In the genomic region with DNA sequence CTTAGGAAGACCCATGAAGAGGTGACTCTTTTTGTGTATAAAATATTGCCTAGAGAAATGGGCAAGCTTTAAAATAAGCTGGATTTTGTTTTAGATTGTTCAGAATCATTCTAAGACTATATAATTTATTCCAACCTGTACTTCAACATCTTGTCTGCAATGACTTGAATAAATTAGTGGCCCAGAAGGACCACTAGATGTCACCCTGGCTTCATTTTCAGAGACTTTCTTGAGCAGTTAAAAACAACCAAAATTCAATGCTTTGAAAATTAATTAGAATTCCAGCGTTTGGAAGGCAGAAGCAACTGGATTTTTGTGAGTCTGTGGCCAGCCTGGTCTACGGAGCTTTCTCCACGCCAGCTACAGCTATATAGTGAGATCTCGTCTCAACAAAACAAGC, we compare ENCODE assay signal across 7 mouse cellular contexts. TPM values are rescaled to one million over a fixed set of nuclear protein-coding genes. Genes with fewer than 3 reads are reported as not detected.
A peak's percentile ranks its signal among the peaks of the same experiment; 100 is the strongest.
DNase-seq lines count a peak whose midpoint lies in the region; ATAC-seq and TF ChIP-seq lines count a peak whose summit lies in the region.

No protein-coding gene starts in this region.

- no peak overlapping the region for H3K4me3 ChIP-seq in hindbrain, embryonic 11.5 days (ENCODE audit: low read depth, low read length)
- no peak overlapping the region for H3K4me3 ChIP-seq in hindbrain, embryonic 16.5 days (ENCODE audit: low read length)
- H3K4me3 ChIP-seq in E14TG2a.4 (replicated peaks; ENCODE audit: low read length): no peak overlapping the region

- H3K4me1 ChIP-seq in hindbrain, embryonic 11.5 days (replicated peaks; ENCODE audit: control insufficient read depth, insufficient read depth, low read length): no peaks in the 10 kb centered on the region
- peaks cover 12% of the 10 kb centered on the region for H3K4me1 ChIP-seq in hindbrain, embryonic 16.5 days (ENCODE audit: control insufficient read depth, insufficient read depth, low read depth, low read length)
- peaks cover 47% of the 10 kb centered on the region for H3K4me1 ChIP-seq in E14TG2a.4 (replicated peaks; ENCODE audit: low read depth, low read length)

- no peak for ATAC-seq in hindbrain, embryonic 11.5 days (ENCODE audit: low FRiP score)
- no peak for ATAC-seq in hindbrain, embryonic 16.5 days
- no peak for ATAC-seq in megakaryocyte progenitor cell, adult 5-6 weeks (replicated peaks; ENCODE audit: poor library complexity)

- H3K9ac ChIP-seq in hindbrain, embryonic 11.5 days (ENCODE audit: low read depth, low read length): no peak overlapping the region
- H3K9ac ChIP-seq in hindbrain, embryonic 16.5 days (ENCODE audit: low read depth, low read length): no peak overlapping the region

- no peaks in the 10 kb centered on the region for H3K27me3 ChIP-seq in hindbrain, embryonic 11.5 days (ENCODE audit: control insufficient read depth, insufficient read depth, low read length)
- 0 out of 2 replicates have a peak, but pooled peaks cover 3% of the 10 kb centered on the region for H3K27me3 ChIP-seq in hindbrain, embryonic 16.5 days (replicated peaks; ENCODE audit: control insufficient read depth, insufficient read depth, low read length)
- H3K27me3 ChIP-seq in E14TG2a.4 (ENCODE audit: insufficient read depth, low read length): peaks cover 18% of the 10 kb centered on the region

- H3K9me3 ChIP-seq in hindbrain, embryonic 11.5 days (ENCODE audit: control insufficient read depth, low read length): no peaks in the 10 kb centered on the region
- H3K9me3 ChIP-seq in hindbrain, embryonic 16.5 days (ENCODE audit: control insufficient read depth, low read length): no peaks in the 10 kb centered on the region
- no peaks in the 10 kb centered on the region; the same call in 1 of the 2 replicates for H3K9me3 ChIP-seq in E14TG2a.4 (ENCODE audit: low read length)

- H3K4me2 ChIP-seq in hindbrain, embryonic 11.5 days (replicated peaks; ENCODE audit: low read depth, low read length): no peak overlapping the region
- no peak overlapping the region for H3K4me2 ChIP-seq in hindbrain, embryonic 16.5 days (ENCODE audit: low read length)

- 35% methylated on average over 4 of the region's 4 CpGs for WGBS in hindbrain, embryonic 11.5 days
- 27% methylated on average over 4 of the region's 4 CpGs for WGBS in hindbrain, embryonic 16.5 days

- peak; percentile 69 for DNase-seq in hindbrain, embryonic 11.5 days (ENCODE audit: low spot score)
- DNase-seq in 3T3-L1 (ENCODE audit: low read depth, low spot score): peak; percentile 70
- peak; percentile 42 for DNase-seq in heart, postnatal 4 days
- peak; percentile 87 for DNase-seq in retina, embryonic 14.5 days (ENCODE audit: low spot score)

- no peaks in the 10 kb centered on the region for H3K36me3 ChIP-seq in hindbrain, embryonic 11.5 days (ENCODE audit: control insufficient read depth, insufficient read depth, low read length)
- no peaks in the 10 kb centered on the region for H3K36me3 ChIP-seq in hindbrain, embryonic 16.5 days (ENCODE audit: control insufficient read depth, insufficient read depth, low read length)
- H3K36me3 ChIP-seq in E14TG2a.4 (ENCODE audit: insufficient read depth, low read length): no peaks in the 10 kb centered on the region

- TF ChIP-seq CTCF in E14TG2a.4 (conservative IDR thresholded peaks at IDR 0.05; ENCODE audit: low read length): peak; percentile 82

- H3K27ac ChIP-seq in hindbrain, embryonic 11.5 days (ENCODE audit: low read depth, low read length): no peak overlapping the region
- H3K27ac ChIP-seq in hindbrain, embryonic 16.5 days (ENCODE audit: low read depth, low read length): no peak overlapping the region

RNA-seq across cellular contexts. Expression of gene Shroom3, which starts 3.8 kb away (rescaled TPM):
- polyA plus RNA-seq in hindbrain, embryonic 11.5 days (2014; fragmentation: Nextera tagmentation; extraction: Ambion mirVana): 4.8 and 6.6 TPM in 2 replicates
- 1.4 and 1.6 TPM in 2 replicates for polyA plus RNA-seq in hindbrain, embryonic 16.5 days (2015; fragmentation: Nextera tagmentation; extraction: Ambion mirVana)
- total RNA-seq in heart, postnatal 4 days (2021): 10 to 100 TPM; 58.1 to 71.7 TPM
- 0.49 TPM in 1 of 2 replicates, not detected in the other for total RNA-seq in megakaryocyte progenitor cell, adult 5-6 weeks (2015)
- not detected in 2 replicates for total RNA-seq in megakaryocyte progenitor cell, adult 5-6 weeks (2017)

RNA-seq across cellular contexts. Expression of gene Ccdc158, which starts 4.4 kb away (rescaled TPM):
- 0.89 and 1.1 TPM in 2 replicates for polyA plus RNA-seq in hindbrain, embryonic 11.5 days (2014; fragmentation: Nextera tagmentation; extraction: Ambion mirVana)
- 0.50 and 0.51 TPM in 2 replicates for polyA plus RNA-seq in hindbrain, embryonic 16.5 days (2015; fragmentation: Nextera tagmentation; extraction: Ambion mirVana)
- total RNA-seq in heart, postnatal 4 days (2021): under 1 TPM; 0.16 to 0.24 TPM
- 2.3 and 5.6 TPM in 2 replicates for total RNA-seq in megakaryocyte progenitor cell, adult 5-6 weeks (2015)
- 3.5 and 4.6 TPM in 2 replicates for total RNA-seq in megakaryocyte progenitor cell, adult 5-6 weeks (2017)

Comparison
In these comparisons a context has a peak if more than half of its experiments do, and no peak if none do; other contexts are left out.
1. RNA of gene Shroom3, which starts 3.8 kb away (total RNA-seq): 58.1 to 71.7 TPM in heart, postnatal 4 days; 0.49 TPM in megakaryocyte progenitor cell, adult 5-6 weeks; every median in the first group is over 10 times any median in the second.
2. Peak in every context shown above with its lines, with median percentiles within 50 percentile points of each other: DNase-seq.